Mouse (Mus musculus) urinary bladder, postnatal 0 days (tissue): ENCODE results near the gene Vipas39. TPM values are rescaled to one million over a fixed set of nuclear protein-coding genes. Genes with fewer than 3 reads are reported as not detected.

Experiments
- microRNA-seq: library from miRNA; unstranded; fragments of <30 nt; microRNA quantifications from one replicate; pipeline ENCODE4, GENCODE M21; 2016
- polyA plus RNA-seq: library from polyadenylated mRNA; unstranded; fragments of >200 nt; fragmentation: Nextera tagmentation; extraction: Ambion mirVana; gene quantifications from 2 replicates; pipeline ENCODE4 v1.2.1, GENCODE M21; 2015

Vipas39 gene
- polyA plus RNA-seq: 18.4 and 19.1 TPM in 2 replicates

DNA sequence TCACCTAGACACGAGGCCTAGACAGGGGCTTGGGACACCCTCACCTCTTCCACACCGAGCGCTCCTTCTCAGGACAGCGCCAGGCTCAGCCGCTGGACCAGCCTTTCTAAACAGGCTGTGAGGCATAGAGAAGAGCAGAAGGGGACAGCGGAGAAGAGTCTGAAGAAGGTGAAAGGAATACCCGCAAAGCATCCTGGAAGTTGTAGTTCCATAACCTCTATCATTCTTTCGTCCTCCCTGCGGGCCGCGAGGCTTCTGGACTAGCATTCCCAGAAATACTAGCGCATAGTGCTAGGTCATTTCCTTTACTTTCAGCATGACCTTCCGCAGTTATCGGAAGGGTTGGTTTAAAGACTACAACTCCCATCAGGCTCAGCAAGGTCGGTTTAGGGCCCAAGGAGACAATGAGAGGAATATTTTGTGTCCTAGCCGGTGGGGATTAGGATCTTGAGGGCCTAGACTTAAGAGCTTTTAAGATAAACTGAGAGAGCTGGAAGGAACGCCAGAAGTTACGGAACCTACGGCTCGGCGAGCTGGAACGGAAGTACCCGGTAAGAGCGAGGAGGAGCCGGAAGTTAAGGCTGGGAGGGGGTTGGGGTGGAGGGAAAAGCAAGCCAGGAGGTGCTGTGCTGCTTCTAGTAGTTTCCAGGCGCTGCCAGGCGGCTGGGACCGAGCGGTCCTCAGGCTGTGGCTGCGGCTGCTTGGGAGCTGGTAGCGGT, at the start of gene Vipas39, which contains the start of gene Ahsa1:
TSS of gene Vipas39 (minus strand) at position 149 of the 719 bp plus-strand sequence.
TSS of gene Ahsa1 (plus strand) at position 372 of the 719 bp plus-strand sequence.

DNA sequence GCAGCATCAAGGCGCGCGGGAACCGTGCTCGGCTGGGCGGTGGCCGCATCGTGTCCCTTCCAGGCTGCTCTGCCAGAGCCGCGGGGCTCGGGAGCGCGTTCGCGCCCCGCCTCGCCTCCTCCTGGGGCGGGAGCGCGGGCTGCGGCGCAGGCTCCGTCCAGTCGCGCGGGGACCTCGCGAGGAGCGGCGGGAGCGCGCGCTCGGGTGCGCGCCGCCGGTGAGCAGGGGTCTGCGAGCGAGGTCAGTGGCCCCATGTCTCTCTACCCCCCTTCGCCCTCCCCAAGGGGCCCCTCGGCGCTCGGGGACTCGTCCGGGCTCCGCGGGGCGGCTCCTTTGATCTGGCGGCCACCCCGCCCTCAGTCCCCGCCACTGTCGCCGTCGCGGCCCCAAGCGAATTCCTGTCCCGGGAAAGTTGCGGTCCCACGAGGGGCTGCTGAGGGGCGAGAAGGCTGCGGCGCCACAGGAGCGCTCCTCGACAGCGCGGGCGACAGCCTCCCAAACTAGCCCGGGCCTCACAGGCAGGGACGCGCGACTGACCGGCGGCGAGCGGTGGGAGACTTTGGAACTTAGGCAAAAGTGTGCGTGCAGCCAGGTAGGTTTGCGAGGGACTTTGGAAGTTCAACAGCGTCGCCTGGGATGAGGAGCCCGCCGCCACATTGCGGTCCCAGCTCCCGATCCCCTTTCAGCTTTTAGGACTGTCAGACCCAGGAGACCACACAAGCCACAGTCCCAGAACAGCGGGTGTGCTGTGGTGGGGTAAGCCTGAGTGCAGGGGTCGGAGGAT, 33.8 kb upstream of the Vipas39 start, which contains the start of gene Ism2:
TSS of gene Ism2 (minus strand) at position 49 of the 784 bp plus-strand sequence.

DNA sequence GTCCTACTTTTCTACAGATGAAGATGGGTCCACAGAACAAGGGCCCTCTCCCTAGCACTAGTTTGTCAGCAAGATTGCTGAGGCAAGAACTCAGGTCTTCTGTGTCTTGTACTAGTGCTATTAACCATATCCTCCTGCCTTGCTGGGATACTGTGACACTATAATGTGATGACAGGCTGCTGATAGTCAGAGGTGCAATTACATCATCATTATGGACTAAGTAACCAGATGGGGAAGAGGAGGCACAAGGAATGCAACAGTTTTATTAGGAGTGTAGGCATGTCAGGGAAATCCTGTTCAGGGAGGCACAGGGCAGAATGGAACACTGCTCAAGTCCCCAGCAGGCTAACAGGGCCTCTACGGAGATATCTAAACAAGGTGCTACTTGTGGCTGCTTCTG, 27.4 kb downstream of the Vipas39 start, which contains the start of gene Noxred1:
TSS of gene Noxred1 (minus strand) at position 101 of the 400 bp plus-strand sequence.

DNA sequence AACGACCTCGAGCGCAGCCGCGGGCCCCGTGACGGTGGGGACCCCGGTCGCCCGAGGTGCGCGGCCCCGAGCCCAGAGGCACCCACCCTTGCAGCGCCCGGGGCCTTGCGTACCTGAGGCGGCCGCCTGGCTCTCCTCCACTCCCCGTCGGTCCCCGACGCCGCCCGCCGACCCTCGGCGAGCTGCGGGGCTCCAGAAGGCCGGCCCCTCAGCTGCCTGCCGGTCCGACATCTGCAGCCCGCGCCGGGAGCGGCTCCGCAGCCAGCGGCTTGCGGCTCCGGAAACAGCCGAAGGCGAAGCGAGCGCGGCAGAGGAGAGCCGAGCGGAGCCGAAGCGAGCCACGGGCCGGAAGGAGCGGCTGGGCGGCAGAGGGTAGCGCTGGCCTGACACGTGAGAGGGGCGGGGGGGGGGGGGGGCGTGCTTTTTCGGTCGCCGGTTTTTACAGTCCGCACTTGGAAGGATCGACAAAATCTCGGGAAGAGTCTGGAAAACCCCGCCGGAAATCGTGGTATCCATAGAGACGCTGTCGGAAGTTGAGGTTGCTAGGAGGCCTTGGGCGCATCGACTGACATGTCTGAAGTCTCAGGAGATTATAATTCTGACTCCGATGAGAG, 66.0 kb downstream of the Vipas39 start, which contains the start of gene Tmed8:
TSS of gene Tmed8 (minus strand) at position 482 of the 614 bp plus-strand sequence.

DNA sequence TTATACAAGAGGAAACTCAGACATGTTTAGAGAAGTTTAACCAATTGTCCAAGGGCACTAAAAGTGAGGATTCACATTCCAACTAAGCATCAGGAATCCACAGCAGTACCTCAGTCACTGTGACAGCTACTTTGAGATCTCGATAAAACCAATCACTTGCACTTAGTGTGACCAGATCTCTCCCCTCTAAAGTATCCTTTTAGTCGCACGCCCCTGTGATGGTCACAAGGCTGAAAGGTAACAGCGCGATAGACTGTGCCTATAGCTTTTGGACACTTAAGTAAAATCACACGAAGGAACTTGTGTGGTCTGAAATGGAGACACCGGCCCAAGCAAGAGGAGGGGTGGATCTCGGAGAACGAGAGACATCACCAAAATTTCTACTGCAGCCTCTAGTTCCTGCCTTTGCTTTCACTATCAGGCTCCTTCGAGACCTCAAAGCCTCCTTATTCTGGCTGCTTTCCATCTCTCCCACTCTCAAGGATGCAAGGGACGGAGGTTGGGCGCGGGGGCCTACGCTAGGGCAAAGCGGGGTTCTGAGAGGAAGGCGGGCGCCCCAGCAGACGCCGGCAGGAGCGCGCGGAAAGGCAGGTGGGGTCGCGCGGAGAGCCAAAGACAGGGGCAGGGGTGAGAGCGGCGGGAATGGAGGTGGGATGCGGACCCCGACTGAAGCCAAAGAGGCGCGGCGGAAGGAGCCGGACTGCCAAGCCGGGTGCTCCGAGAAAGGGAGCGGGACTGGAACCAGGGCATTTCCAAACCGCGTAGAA, 66.7 kb downstream of the Vipas39 start, which contains the start of gene Samd15:
TSS of gene Samd15 (plus strand) at position 518 of the 767 bp plus-strand sequence.

Small RNA genes lying within 50 kb of the gene (microRNA-seq; reads per million reads assigned to microRNA genes)
- not detected for gene Gm47293

Other genes with a start within 250 kb of the Vipas39 start
- gene Tmem63c, start 244.9 kb downstream of the Vipas39 start, polyA plus RNA-seq: not detected in 2 replicates
- 6.4 and 6.7 TPM in 2 replicates for gene Ngb, start 163.7 kb downstream of the Vipas39 start, polyA plus RNA-seq
- gene Gstz1, start 119.1 kb downstream of the Vipas39 start, polyA plus RNA-seq: 26.6 and 27.0 TPM in 2 replicates
- 7.4 and 10.0 TPM in 2 replicates for gene Pomt2, start 118.3 kb downstream of the Vipas39 start, polyA plus RNA-seq
- 0.59 and 1.0 TPM in 2 replicates for gene Samd15, start 66.5 kb downstream of the Vipas39 start, polyA plus RNA-seq
- gene Tmed8, start 65.8 kb downstream of the Vipas39 start, polyA plus RNA-seq: 1.4 TPM in 2 replicates
- gene Noxred1, start 27.5 kb downstream of the Vipas39 start, polyA plus RNA-seq: not detected in 2 replicates
- gene Ahsa1, start 223 bp upstream of the Vipas39 start, polyA plus RNA-seq: 123 and 128 TPM in 2 replicates
- 0.13 and 0.31 TPM in 2 replicates for gene Ism2, start 33.4 kb upstream of the Vipas39 start, polyA plus RNA-seq
- gene Sptlc2, start 122.1 kb upstream of the Vipas39 start, polyA plus RNA-seq: 97.7 and 114 TPM in 2 replicates
- gene Slirp, start 177.6 kb upstream of the Vipas39 start, polyA plus RNA-seq: 253 and 269 TPM in 2 replicates
- gene Alkbh1, start 177.8 kb upstream of the Vipas39 start, polyA plus RNA-seq: 22.4 and 24.9 TPM in 2 replicates
- 67.3 and 69.9 TPM in 2 replicates for gene Snw1, start 206.0 kb upstream of the Vipas39 start, polyA plus RNA-seq
- gene Gm5788, start 228.5 kb upstream of the Vipas39 start, polyA plus RNA-seq: not detected in 2 replicates
- gene Gm8300, start 248.1 kb upstream of the Vipas39 start, polyA plus RNA-seq: not detected in 2 replicates